Mouse (Mus musculus): ENCODE data around the gene Foxa2.

GRCm38 (mm10) chr2:148053411-148053810 lies 6.6 kb upstream of the Foxa2 start:
- TF ChIP-seq CTCF (IDR thresholded peaks at IDR 0.05; ENCODE audit: low read depth, low read length), result no peak
- TF ChIP-seq GATA1 (IDR thresholded peaks at IDR 0.05; ENCODE audit: borderline replicate concordance, low read length), result no peak
- TF ChIP-seq GATA2 (IDR thresholded peaks at IDR 0.05; ENCODE audit: borderline replicate concordance, low read depth, low read length), result no peak
- TF ChIP-seq POLR2AphosphoS5 (IDR thresholded peaks at IDR 0.05; ENCODE audit: insufficient replicate concordance, low read depth, low read length), result no peak
